Mouse (Mus musculus): ENCODE measurements around the gene Pde10a.

DNA sequence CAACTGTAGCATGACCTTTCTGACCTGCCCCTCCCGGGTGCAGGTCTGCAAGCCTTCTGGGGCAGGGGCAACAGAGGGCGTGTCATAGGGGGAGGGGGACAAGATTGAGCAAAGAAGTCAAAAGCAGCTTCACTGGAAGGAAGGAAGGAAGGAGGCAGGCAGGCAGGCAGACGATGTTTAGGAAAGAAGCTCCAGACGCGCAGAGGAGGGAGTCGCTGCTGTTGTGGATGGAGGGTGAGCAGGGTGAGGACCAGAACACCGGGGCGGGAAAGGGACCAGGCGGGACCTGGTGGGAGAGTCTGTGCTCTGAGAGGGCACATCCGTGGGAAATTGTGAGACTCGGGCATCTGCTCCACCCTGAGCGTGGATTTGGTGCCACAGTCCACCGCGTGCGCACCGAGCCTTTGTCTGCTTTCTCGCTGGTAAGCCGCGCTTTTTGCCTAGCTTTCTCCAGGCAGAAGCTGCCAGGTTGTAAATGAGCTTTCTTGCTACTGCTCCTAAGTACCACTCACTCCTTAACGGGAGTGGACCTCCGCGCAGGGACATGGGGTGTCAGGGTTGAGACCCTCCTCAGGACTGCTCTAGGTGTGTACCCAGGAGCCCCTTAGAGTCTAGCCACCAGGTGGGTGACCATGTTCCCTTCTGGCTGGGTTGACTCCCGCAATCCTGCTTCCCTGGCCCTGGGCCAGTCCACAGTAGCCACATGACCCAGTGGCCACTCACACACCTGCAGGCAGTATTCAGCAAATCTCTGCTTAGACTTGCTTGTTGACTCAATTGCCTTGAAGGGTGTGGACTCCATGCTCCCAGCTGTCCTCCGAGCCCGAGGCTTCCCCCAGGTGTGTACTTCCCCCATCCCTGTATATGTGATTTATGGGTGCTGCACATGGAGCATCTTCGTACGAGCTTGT, 278.0 kb downstream of the Pde10a start:
- TF ChIP-seq CTCF (conservative IDR thresholded peaks at IDR 0.05 in 1 of 2, IDR thresholded peaks at IDR 0.05 in 1 of 2; ENCODE audit: low read depth in 2 of 2, low read length in 2 of 2) (no peak), EP300 (IDR thresholded peaks at IDR 0.05; ENCODE audit: low read length) (no peak), MXI1 (IDR thresholded peaks at IDR 0.05; ENCODE audit: low read depth, low read length) (no peak), JUND (conservative IDR thresholded peaks at IDR 0.05; ENCODE audit: low read depth, low read length) (no peak), SMC3 (IDR thresholded peaks at IDR 0.05; ENCODE audit: low read depth, low read length) (no peak), ZKSCAN1 (IDR thresholded peaks at IDR 0.05; ENCODE audit: borderline replicate concordance, low read depth, low read length) (no peak), POLR2A (IDR thresholded peaks at IDR 0.05; ENCODE audit: low read depth, low read length) (no peak), CHD2 (IDR thresholded peaks at IDR 0.05; ENCODE audit: low read length) (no peak), MAX (IDR thresholded peaks at IDR 0.05; ENCODE audit: low read length) (no peak), ZMIZ1 (IDR thresholded peaks at IDR 0.05; ENCODE audit: low read depth, low read length) (no peak)

All from CH12.LX (cell line).